Mouse (Mus musculus) urinary bladder, postnatal 36 days (tissue): ENCODE results near the gene Foxa2.

Experiments used
- DNase-seq, 2 experiments: peaks; one replicate each; pipeline ENCODE4 v3.0.0; 2022; ENCODE audit warnings: low spot score in 2 of 2, mixed read lengths in 1 of 2

Foxa2 gene

DNA sequence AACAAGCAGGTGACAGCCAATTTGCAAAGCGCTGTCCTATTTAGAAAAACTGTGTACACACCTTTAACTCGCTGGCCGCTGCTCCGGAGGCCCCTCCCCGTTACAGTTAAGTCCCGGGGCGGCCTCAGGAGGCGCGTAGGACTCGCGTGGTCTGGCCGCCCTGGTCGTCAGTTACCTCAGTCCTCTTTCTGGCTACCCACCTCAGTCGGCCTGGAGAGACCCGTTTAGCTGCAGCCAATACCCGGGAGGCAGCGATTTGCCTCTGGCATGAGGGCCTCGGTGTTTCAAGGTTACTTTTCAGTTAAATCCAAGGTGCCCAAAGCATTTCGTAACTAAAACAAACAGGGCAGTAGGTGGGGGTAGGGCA, at the start of gene Foxa2:
Foxa2 (minus strand) TSS at position 171 of the 367 bp plus-strand sequence.
- DNase-seq: no peak

- DNase-seq: no peak
Observed at GRCm38 (mm10) chr2:148092089-148092488, 45.3 kb upstream of the Foxa2 start.

GRCm38 (mm10) chr2:148091657-148092056, 44.9 kb upstream of the Foxa2 start:
- DNase-seq: no peak

DNA sequence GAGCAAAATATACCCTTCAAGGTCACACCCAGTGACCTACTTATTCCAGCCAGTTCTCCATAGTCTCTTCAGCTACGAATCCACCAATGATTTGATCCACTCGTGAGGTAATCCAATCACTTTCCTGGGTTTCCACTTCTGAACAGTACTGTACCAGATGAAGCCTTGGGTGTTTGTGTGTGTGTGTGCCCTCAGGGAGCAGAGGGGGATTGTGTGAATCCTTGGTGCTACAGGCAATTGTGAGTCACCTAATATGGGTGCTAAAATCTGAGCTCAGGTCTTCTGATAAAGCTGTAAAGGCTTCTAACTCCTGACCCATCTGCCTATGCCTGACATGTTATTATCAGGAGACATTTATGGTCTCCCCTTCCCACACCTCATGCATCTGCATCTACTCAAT, 43.3 kb upstream of the Foxa2 start:
- DNase-seq: no peak

- DNase-seq: no peak
Observed at GRCm38 (mm10) chr2:148085529-148085928, 38.8 kb upstream of the Foxa2 start.

DNA sequence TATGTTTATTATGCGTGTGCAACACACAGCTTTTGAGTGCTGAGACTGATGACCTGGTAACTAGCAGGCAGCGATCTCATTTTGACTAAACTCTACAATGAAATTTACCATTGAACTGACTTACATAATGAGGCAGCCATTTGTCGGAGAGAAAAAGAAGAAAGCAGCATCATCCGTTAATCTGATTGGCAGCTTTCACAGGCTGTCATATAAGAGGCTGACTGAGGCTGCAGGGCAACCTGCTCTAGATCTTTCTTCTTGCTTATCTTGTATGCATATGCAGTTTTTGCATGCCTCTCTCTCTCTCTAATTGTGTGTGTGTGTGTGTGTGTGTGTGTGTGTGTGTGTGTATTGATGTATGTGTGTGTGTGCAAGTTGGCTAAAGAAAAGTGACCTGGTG, 38.4 kb upstream of the Foxa2 start:
- DNase-seq: no peak

DNA sequence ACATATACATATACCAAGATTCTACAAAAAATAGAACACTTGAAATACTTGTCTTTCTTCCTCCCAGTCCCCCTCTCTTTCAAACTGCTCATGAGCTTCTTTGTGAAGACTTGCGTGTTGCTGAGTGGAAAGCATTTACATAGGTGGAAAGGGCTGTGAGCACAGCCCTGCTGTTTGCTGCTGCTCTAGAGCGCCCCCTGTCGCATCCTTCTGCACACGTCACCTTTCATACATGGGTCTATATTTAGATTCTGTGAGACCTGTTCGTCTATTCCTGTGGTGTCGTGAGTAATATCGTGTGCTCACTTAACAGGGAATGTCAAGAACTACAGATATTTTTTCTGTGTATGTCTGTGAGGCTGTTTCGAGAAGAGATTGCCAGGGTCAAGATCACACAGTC, 35.5 kb upstream of the Foxa2 start:
- DNase-seq: peak in 1 of 2 experiments; percentile 12

DNA sequence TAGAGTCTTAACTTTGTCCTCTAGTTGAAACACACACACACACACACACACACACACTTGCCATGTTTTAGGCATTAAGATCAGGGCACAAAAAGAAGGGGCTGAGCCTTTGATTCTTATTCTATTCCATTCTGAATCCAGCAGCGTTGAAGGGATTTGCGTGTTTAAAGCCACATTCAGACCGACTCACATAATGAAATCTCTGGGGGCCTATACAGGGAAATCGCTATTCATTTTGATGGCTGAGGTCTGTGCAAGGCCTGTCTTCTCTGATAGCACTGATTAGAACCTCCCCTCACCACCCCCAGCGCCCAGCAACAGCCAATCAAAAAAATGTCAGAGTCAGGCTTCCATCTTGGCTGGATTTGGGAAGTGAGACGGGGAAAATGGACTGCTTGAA, 13.9 kb upstream of the Foxa2 start:
- DNase-seq: no peak

- DNase-seq: no peak
Observed at GRCm38 (mm10) chr2:148053411-148053810, 6.6 kb upstream of the Foxa2 start.

DNA sequence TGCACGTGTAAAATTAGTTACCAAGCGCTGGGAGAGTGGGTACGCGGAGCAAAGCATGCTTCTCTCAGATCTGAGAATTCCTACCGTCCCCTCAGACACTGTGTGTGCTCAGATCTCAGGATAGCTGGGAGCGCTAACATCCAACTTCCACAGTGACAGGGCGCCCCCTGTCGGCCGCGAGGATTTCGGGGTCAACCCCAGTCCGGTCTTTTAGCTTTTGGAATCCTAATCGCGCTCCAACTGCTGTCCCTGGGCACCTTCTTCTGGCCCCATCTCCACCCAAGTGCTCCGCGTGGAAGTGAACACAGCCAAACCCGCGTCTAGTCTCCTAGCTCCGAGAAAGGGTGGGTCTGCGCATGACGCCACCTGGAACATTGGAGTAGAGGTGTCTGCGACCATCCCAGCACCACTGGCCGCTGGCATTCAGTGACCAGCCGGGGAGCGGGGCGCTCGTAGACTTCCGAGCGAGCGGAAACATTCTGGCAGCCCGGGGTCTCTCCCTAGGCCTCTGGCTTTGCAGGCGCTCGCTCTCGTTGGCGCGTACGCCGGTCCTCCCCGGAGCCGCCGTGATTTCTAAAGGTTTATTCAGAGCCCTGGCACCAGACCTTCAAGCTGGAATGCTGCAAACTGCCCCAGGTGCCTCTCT, 1.8 kb upstream of the Foxa2 start:
- peak; percentile 60 to 66 for DNase-seq

DNA sequence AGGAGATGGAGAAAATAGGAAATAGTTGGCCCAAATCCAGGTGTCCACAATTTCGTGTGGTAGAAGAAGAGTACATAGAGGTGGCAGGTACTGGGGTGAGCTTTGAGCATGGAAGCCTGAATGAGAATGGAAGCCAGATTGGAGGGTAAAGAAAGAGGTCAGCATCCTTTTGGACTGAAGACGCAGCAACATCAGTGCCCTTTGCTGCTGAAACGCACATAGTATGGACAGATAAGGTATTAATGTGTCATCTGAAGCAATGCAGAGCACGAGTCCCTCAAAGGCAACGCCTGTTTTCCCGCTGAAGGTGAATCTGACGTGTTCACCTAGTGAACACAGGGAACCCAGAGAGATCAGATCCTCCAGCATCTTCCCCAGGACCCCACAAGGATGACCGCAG, 842 bp upstream of the Foxa2 start:
- no peak for DNase-seq

GRCm38 (mm10) chr2:148045937-148046798, 601 bp downstream of the Foxa2 start:
- DNase-seq: no peak

DNA sequence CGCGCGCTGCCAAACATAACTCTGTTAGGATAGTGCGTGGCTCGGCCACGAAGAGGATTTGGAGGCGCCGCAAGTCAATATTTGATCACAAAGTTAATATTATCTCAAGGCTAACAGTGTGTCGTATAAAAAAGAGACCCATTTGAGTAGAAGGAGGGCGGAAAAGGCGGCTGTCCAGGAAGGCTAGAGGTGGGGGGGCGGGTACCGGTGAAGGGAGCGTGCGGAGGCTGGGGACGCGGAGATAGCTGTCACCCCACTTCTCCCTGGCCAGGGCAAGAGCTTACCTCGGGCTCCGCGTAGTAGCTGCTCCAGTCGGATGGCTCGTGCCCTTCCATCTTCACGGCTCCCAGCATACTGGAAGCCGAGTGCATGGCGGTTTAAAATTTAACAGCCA, 1.2 kb downstream of the Foxa2 start:
- no peak for DNase-seq

- DNase-seq: no peak
Observed at GRCm38 (mm10) chr2:148044877-148045539, 1.8 kb downstream of the Foxa2 start.

DNA sequence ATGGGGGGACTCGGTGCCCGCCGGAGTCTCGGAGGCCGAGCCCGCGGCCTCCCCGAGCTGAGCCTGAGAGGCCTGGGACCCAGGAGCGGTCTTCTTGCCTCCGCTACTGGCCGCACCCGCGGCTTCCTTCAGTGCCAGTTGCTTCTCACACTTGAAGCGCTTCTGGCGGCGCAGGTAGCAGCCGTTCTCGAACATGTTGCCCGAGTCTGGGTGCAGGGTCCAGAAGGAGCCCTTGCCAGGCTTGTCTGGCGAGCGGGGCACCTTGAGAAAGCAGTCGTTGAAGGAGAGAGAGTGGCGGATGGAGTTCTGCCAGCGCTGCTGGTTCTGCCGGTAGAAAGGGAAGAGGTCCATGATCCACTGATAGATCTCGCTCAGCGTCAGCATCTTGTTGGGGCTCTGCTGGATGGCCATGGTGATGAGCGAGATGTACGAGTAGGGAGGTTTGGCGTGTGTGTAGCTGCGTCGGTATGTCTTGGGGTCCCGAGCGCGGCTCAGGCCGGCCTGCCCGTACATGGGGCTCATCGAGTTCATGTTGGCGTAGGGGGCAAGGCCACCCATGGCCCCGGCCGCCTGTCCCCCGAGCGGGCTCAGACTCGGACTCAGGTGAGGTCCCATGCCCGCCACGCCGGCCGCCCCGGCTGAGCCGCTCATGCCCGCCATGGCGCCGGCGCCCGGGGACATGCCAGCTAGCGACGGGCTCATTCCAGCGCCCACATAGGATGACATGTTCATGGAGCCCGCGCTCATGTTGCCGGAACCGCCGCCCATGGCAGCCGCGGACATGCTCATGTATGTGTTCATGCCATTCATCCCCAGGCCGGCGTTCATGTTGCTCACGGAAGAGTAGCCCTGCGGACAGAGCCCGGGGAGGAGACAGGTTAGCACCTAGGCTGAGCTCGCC, 2.5 kb downstream of the Foxa2 start:
- DNase-seq: no peak

DNA sequence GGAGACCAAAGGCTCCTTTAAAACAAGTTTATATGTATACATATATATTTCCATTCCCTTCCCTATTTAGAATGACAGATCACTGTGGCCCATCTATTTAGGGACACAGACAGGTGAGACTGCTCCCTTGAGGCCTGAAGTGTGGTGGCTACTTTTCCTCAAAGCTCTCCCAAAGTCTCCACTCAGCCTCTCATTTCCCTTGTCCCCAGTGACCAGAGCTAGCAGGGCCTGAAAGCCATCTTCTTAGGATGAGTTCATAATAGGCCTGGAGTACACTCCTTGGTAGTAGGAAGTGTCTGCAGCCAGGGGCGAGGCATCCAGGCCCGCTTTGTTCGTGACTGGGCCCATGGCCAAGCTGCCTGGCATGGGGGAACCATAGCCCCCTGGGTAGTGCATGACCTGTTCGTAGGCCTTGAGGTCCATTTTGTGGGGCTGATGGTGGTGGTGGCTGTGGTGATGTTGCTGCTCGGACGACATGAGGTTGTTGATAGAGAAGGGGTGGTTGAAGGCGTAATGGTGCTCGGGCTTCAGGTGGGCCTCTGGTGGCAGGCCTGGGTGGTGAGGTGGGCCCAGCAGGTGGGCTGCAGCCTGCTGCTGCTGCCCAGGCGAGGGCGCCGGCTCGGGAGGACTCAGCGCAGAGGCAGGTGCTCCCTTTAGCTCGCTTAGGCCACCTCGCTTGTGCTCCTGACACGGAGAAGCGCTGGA, 3.3 kb downstream of the Foxa2 start:
- no peak for DNase-seq

DNA sequence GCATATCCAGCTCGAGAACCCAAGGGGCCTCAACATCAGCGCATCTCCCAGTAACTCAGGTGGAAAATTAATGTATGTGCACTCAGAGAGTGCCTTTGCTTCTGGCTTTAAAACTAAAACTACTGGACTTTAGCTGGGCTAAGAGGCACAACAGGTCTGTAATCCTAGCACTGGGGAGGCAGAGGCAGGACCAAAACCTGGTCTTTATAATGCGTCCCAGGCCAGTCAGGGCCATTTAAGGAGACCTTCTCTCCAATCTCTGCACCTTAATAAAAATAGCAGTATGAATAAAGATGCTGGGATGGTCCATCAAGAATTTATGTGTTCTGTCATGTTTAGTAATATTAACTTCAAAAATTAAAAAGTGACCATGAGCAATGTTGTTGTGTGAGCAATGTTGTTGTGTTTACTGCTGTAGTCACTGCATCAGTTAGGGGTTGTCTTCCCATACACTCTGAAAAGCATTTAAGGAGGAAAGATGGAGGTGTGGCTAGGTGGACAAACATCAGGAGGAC, 4.6 kb downstream of the Foxa2 start:
- no peak for DNase-seq

DNA sequence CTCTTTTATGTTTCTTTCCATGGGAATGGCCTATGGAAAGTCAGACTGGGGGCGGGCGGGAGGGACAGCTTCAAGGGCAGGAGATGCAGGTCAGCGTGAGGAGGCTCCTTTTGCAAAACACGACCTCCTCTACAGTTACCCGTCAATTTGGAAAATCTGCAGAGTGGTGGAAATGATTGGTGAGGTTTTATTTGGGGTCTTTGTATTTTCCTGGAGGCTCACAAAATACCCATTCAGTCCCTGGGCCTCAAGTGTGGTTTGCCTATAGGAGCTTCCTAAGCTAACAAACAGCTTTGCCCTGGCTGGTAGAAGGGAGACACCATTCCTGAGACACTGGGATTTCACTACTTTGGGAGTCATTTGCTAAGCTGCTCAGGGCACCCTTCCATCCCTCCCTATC, 5.4 kb downstream of the Foxa2 start:
- DNase-seq: no peak

DNA sequence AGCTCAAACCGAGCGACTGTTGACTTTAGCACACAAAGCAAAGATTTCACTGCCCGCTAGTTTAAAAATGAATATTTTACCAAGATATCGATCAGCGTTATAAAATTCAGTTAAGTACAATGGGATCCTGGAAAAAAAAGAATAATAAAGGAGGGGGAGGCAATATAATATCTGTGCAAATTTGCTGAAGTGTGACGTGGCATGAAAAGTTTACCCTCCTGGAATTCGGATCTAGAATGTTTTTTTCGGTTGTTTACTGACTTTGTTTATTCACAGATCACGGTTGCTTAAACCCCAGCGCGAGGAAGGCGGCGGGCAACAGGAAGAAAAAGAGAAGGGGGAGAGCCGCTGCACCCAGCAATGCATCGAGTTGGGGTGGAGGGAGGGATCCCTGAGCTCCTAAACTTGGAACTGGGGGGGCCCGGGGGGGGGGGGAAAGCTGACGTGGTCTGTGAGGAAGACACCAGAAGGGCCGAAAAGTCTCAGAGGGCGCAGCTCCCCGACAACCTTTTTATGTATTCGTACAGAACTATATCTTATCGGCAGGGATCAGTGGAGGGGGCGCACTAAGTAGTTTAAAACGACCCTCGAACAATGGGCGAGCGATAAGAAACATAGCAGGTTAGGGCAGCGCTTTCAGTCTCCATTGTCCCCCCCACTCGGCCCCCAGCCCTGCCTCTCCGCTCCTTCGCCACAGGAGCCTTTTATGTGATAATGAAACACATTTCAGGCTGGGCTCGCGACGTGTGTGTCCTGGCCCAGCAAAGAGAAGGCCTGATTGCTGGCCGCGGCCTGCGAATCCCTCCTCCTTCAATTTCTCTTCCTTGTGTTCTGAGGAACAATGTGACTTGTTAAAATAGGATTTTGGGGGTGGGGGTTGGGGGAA, 6.3 kb downstream of the Foxa2 start:
- DNase-seq: no peak
